In genomic region chr8:121899180-121900044, GRCm38 (mm10) we compare ENCODE assay signal across 9 mouse cellular contexts. TPM values are rescaled to one million over a fixed set of nuclear protein-coding genes. Genes with fewer than 3 reads are reported as not detected.
DNase-seq lines count a peak whose midpoint lies in the region; ATAC-seq and TF ChIP-seq lines count a peak whose summit lies in the region.
"Had no signal": no experiment of that assay in that cellular context is flagged by ENCODE, and none has a peak within 500 bp of the region (broad histone marks: within the 10 kb centered on the region; RNA-seq: fewer than 3 reads in every experiment).

No protein-coding gene starts in this region.

- TF ChIP-seq CTCF in CH12.LX (conservative IDR thresholded peaks at IDR 0.05 in 1 of 2, IDR thresholded peaks at IDR 0.05 in 1 of 2; ENCODE audit: low read depth in 2 of 2, low read length in 2 of 2) (no peak), ES-Bruce4 (IDR thresholded peaks at IDR 0.05; ENCODE audit: low read depth, low read length) (no peak)
- no peak for TF ChIP-seq CTCF in thymus, adult 2 months (IDR thresholded peaks at IDR 0.05; ENCODE audit: borderline replicate concordance, control insufficient read depth, extremely low read depth, insufficient read depth, low read length, poor library complexity)

- H3K9me3 ChIP-seq in CH12.LX (replicated peaks; ENCODE audit: low read length): no peaks in the 10 kb centered on the region
- H3K9me3 ChIP-seq in ES-Bruce4 (replicated peaks; ENCODE audit: control insufficient read depth, insufficient read depth, low read length, poor library complexity, severe bottlenecking): no peaks in the 10 kb centered on the region
- no peaks in the 10 kb centered on the region for H3K9me3 ChIP-seq in forebrain, embryonic 15.5 days

- H3K27ac ChIP-seq in CH12.LX (ENCODE audit: insufficient read depth, low read depth) (peak overlapping the region; percentile 99), ES-Bruce4 (ENCODE audit: insufficient read depth, low read length) (peak overlapping the region; percentile 58)
- peak overlapping the region; percentile 94 for H3K27ac ChIP-seq in forebrain, embryonic 15.5 days (replicated peaks)
- H3K27ac ChIP-seq in thymus, adult 2 months (ENCODE audit: control insufficient read depth, insufficient read depth, low read length): no peak overlapping the region

- no peak for ATAC-seq in forebrain, embryonic 15.5 days (replicated peaks)
- ATAC-seq in megakaryocyte progenitor cell, adult 5-6 weeks (replicated peaks; ENCODE audit: poor library complexity): peak; percentile 58
- ATAC-seq in CD4-positive, CD25-positive, alpha-beta regulatory T cell, adult 4 months: no peak

- H3K9ac ChIP-seq in CH12.LX (ENCODE audit: insufficient read depth, low read depth) (peak overlapping the region; percentile 89), ES-Bruce4 (ENCODE audit: low read depth, poor library complexity, severe bottlenecking) (peak overlapping the region; percentile 55; the same call in 1 of the 2 replicates)
- H3K9ac ChIP-seq in forebrain, embryonic 15.5 days (replicated peaks): no peak overlapping the region

- in situ Hi-C loops in CH12.LX (cut with MboI; ENCODE audit: low pct_ligation_motif_present, low pct_unique_long_range_greater_than_20kb, low sequenced_read_pairs): no loop called here

- WGBS in forebrain, embryonic 15.5 days: 63% methylated on average over 18 of the region's 18 CpGs
- whole genome bisulfite sequencing in thymus, adult 2 months: 96% methylated on average over 18 of the region's 18 CpGs

- H3K27me3 ChIP-seq in CH12.LX (replicated peaks) (no peaks in the 10 kb centered on the region), ES-Bruce4 (ENCODE audit: control insufficient read depth, insufficient read depth, low read length, poor library complexity, severe bottlenecking) (no peaks in the 10 kb centered on the region)
- no peaks in the 10 kb centered on the region for H3K27me3 ChIP-seq in forebrain, embryonic 15.5 days
- no peaks in the 10 kb centered on the region for H3K27me3 ChIP-seq in thymus, adult 2 months (ENCODE audit: control insufficient read depth, insufficient read depth, low read length)

- no peak for DNase-seq in CH12.LX (ENCODE audit: extremely low read depth)
- no peak for DNase-seq in thymus, adult 2 months
- DNase-seq in yolk sac, embryonic 10.5 days (ENCODE audit: low spot score): no peak
- no peak for DNase-seq in thymus, postnatal 14 days

- no peak for TF ChIP-seq RAD21 in CH12.LX (IDR thresholded peaks at IDR 0.05; ENCODE audit: low read depth, low read length)

- peaks cover 28 to 73% of the 10 kb centered on the region in 2 experiments for H3K4me1 ChIP-seq in CH12.LX (ENCODE audit: control insufficient read depth in 1 of 2, insufficient read depth in 2 of 2)
- peaks cover 21% of the 10 kb centered on the region for H3K4me1 ChIP-seq in ES-Bruce4 (ENCODE audit: control insufficient read depth, insufficient read depth, low read length)
- peaks cover 43% of the 10 kb centered on the region for H3K4me1 ChIP-seq in forebrain, embryonic 15.5 days
- H3K4me1 ChIP-seq in thymus, adult 2 months (replicated peaks; ENCODE audit: control insufficient read depth, insufficient read depth, low read length): peaks cover 20% of the 10 kb centered on the region

- peak overlapping the region; percentile 23 to 48 (median 47) for H3K4me3 ChIP-seq in CH12.LX (replicated peaks in 1 of 3; ENCODE audit: low read depth in 2 of 3, low read length in 2 of 3, poor library complexity in 1 of 3)
- no peak overlapping the region for H3K4me3 ChIP-seq in ES-Bruce4 (ENCODE audit: low read depth, low read length)
- H3K4me3 ChIP-seq in forebrain, embryonic 15.5 days: no peak overlapping the region
- no peak overlapping the region for H3K4me3 ChIP-seq in thymus, adult 2 months (ENCODE audit: control insufficient read depth, insufficient read depth, low read length)

- peaks cover 93% of the 10 kb centered on the region for H3K79me2 ChIP-seq in CH12.LX (replicated peaks; ENCODE audit: control insufficient read depth, extremely low read depth, insufficient read depth, poor library complexity, severe bottlenecking)

- no peak for TF ChIP-seq EP300 in CH12.LX (IDR thresholded peaks at IDR 0.05; ENCODE audit: low read length)
- no peak for TF ChIP-seq EP300 in ES-Bruce4 (IDR thresholded peaks at IDR 0.05; ENCODE audit: insufficient read depth, low read depth, low read length)

- H3K4me2 ChIP-seq in CH12.LX (ENCODE audit: insufficient read depth, low read depth, poor library complexity, severe bottlenecking): peak overlapping the region; percentile 68
- no peak overlapping the region for H3K4me2 ChIP-seq in forebrain, embryonic 15.5 days (replicated peaks)

- H3K36me3 ChIP-seq in CH12.LX (replicated peaks in 1 of 2; ENCODE audit: control insufficient read depth in 1 of 2, insufficient read depth in 1 of 2, low read length in 1 of 2) (peaks cover 71 to 91% of the 10 kb centered on the region in 2 experiments), ES-Bruce4 (ENCODE audit: control insufficient read depth, insufficient read depth, low read length, poor library complexity, severe bottlenecking) (peaks cover 61% of the 10 kb centered on the region)
- H3K36me3 ChIP-seq in forebrain, embryonic 15.5 days: no peaks in the 10 kb centered on the region
- no peaks in the 10 kb centered on the region for H3K36me3 ChIP-seq in thymus, adult 2 months (ENCODE audit: control insufficient read depth, insufficient read depth, low read length)

- TF ChIP-seq POLR2A in CH12.LX (IDR thresholded peaks at IDR 0.05; ENCODE audit: low read depth, low read length) (no peak), ES-Bruce4 (IDR thresholded peaks at IDR 0.05; ENCODE audit: insufficient read depth, low read length) (no peak)
- no peak for TF ChIP-seq POLR2A in thymus, adult 2 months (IDR thresholded peaks at IDR 0.05; ENCODE audit: control insufficient read depth, extremely low read depth, insufficient read depth, low read length, poor library complexity)

- dilution Hi-C loops in CH12.LX (cut with MboI; ENCODE audit: extremely low pct_ligation_motif_present, extremely low pct_unique_long_range_greater_than_20kb, low sequenced_read_pairs): no loop called here

TF ChIP-seq in CH12.LX, 34 proteins besides CTCF, POLR2A, EP300 and RAD21:
- TF ChIP-seq USF1 (IDR thresholded peaks at IDR 0.05; ENCODE audit: low read depth, low read length) (peak; percentile 3; the same call in 1 of the 2 replicates), MXI1 (IDR thresholded peaks at IDR 0.05; ENCODE audit: low read depth, low read length) (peak; percentile 54), ELF1 (IDR thresholded peaks at IDR 0.05; ENCODE audit: low read depth, low read length) (0 out of 2 replicates have a peak, but pooled peaks have one; percentile 38), SIN3A (IDR thresholded peaks at IDR 0.05; ENCODE audit: low read length) (peak; percentile 22; the same call in 1 of the 2 replicates), IRF4 (IDR thresholded peaks at IDR 0.05; ENCODE audit: low read depth, low read length) (0 out of 2 replicates have a peak, but pooled peaks have one; percentile 18), ZMIZ1 (IDR thresholded peaks at IDR 0.05; ENCODE audit: low read depth, low read length) (peak; percentile 52; the same call in 1 of the 2 replicates), CHD2 (IDR thresholded peaks at IDR 0.05; ENCODE audit: low read length) (0 out of 2 replicates have a peak, but pooled peaks have one; percentile 21), KAT2A (IDR thresholded peaks at IDR 0.05; ENCODE audit: insufficient replicate concordance, low read length) (no peak), USF2 (conservative IDR thresholded peaks at IDR 0.05; ENCODE audit: low read depth, low read length) (0 out of 2 replicates have a peak, but pooled peaks have one; percentile 17), POLR2AphosphoS2 (IDR thresholded peaks at IDR 0.05; ENCODE audit: low read depth, low read length) (no peak), MAFK (IDR thresholded peaks at IDR 0.05; ENCODE audit: insufficient replicate concordance, low read length) (no peak)

RNA-seq across cellular contexts. Expression of gene Slc7a5, which starts 8.1 kb away (rescaled TPM):
- total RNA-seq in CH12.LX (2012; rRNA removed) (156 and 207 TPM in 2 replicates), CH12.LX (2014; rRNA removed) (110 and 119 TPM in 2 replicates)
- polyA plus RNA-seq in CH12.LX (2012; ENCODE audit: insufficient read length, low read depth) (235 and 291 TPM in 2 replicates), ES-Bruce4 (2011; ENCODE audit: insufficient read depth, insufficient read length, low read depth, missing spikeins) (80.8 and 85.4 TPM in 2 replicates)
- polyA plus RNA-seq in forebrain, embryonic 15.5 days (2015; fragmentation: Nextera tagmentation; extraction: Ambion mirVana): 39.2 and 45.8 TPM in 2 replicates
- total RNA-seq in megakaryocyte progenitor cell, adult 5-6 weeks (2015): 46.4 and 57.5 TPM in 2 replicates
- 25.8 and 31.7 TPM in 2 replicates for total RNA-seq in megakaryocyte progenitor cell, adult 5-6 weeks (2017)
- polyA plus RNA-seq in thymus, adult 2 months (2012; rRNA removed): 45.9 and 66.8 TPM in 2 replicates
- polyA plus RNA-seq in CD4-positive, CD25-positive, alpha-beta regulatory T cell, adult 4 months (2017; shearing (Covaris generic)): 1 to 10 TPM; 1.8 to 3.3 TPM

RNA-seq across cellular contexts. Expression of gene Car5a, which starts 45.3 kb away (rescaled TPM):
- total RNA-seq in CH12.LX (2012; rRNA removed): 3.1 and 9.7 TPM in 2 replicates
- total RNA-seq in CH12.LX (2014; rRNA removed): not detected in 2 replicates
- polyA plus RNA-seq in CH12.LX (2012; ENCODE audit: insufficient read length, low read depth): 0.90 and 1.6 TPM in 2 replicates
- 4.3 and 5.8 TPM in 2 replicates for polyA plus RNA-seq in ES-Bruce4 (2011; ENCODE audit: insufficient read depth, insufficient read length, low read depth, missing spikeins)
- 0.37 and 0.43 TPM in 2 replicates for polyA plus RNA-seq in forebrain, embryonic 15.5 days (2015; fragmentation: Nextera tagmentation; extraction: Ambion mirVana)
- not detected in 2 replicates for total RNA-seq in megakaryocyte progenitor cell, adult 5-6 weeks (2015)
- not detected in 2 replicates for total RNA-seq in megakaryocyte progenitor cell, adult 5-6 weeks (2017)
- polyA plus RNA-seq in thymus, adult 2 months (2012; rRNA removed): 0.75 TPM in 1 of 2 replicates, not detected in the other
- not detected for polyA plus RNA-seq in CD4-positive, CD25-positive, alpha-beta regulatory T cell, adult 4 months (2017; shearing (Covaris generic))
- total RNA-seq: layer of hippocampus, postnatal 25 days had no signal

RNA-seq across cellular contexts. Expression of gene Banp, which starts 50.1 kb away (rescaled TPM):
- 29.1 and 34.2 TPM in 2 replicates for total RNA-seq in CH12.LX (2012; rRNA removed)
- total RNA-seq in CH12.LX (2014; rRNA removed): 20.9 and 25.7 TPM in 2 replicates
- polyA plus RNA-seq in CH12.LX (2012; ENCODE audit: insufficient read length, low read depth): 13.2 and 14.9 TPM in 2 replicates
- 47.2 and 54.8 TPM in 2 replicates for polyA plus RNA-seq in ES-Bruce4 (2011; ENCODE audit: insufficient read depth, insufficient read length, low read depth, missing spikeins)
- 64.8 and 65.3 TPM in 2 replicates for polyA plus RNA-seq in forebrain, embryonic 15.5 days (2015; fragmentation: Nextera tagmentation; extraction: Ambion mirVana)
- total RNA-seq in megakaryocyte progenitor cell, adult 5-6 weeks (2015): 7.5 and 9.0 TPM in 2 replicates
- 21.8 and 41.2 TPM in 2 replicates for total RNA-seq in megakaryocyte progenitor cell, adult 5-6 weeks (2017)
- 151 and 153 TPM in 2 replicates for polyA plus RNA-seq in thymus, adult 2 months (2012; rRNA removed)
- 10 to 100 TPM; 34.5 to 47.5 TPM for polyA plus RNA-seq in CD4-positive, CD25-positive, alpha-beta regulatory T cell, adult 4 months (2017; shearing (Covaris generic))

Comparison
In these comparisons a context has a peak if more than half of its experiments do, and no peak if none do; other contexts are left out.
1. H3K4me3 ChIP-seq: peak in CH12.LX (3 of 3); none in ES-Bruce4 (single experiment), forebrain, embryonic 15.5 days (single experiment) and thymus, adult 2 months (single experiment).